Mouse (Mus musculus) urinary bladder, adult 18-20 months (tissue): ENCODE results near the gene Lum.

ENCODE experiments used
- DNase-seq, 2 experiments: peaks; one replicate each; pipeline ENCODE4 v3.0.0; 2022; ENCODE audit warnings: low spot score in 2 of 2, mixed read lengths in 2 of 2

Gene Lum

DNA sequence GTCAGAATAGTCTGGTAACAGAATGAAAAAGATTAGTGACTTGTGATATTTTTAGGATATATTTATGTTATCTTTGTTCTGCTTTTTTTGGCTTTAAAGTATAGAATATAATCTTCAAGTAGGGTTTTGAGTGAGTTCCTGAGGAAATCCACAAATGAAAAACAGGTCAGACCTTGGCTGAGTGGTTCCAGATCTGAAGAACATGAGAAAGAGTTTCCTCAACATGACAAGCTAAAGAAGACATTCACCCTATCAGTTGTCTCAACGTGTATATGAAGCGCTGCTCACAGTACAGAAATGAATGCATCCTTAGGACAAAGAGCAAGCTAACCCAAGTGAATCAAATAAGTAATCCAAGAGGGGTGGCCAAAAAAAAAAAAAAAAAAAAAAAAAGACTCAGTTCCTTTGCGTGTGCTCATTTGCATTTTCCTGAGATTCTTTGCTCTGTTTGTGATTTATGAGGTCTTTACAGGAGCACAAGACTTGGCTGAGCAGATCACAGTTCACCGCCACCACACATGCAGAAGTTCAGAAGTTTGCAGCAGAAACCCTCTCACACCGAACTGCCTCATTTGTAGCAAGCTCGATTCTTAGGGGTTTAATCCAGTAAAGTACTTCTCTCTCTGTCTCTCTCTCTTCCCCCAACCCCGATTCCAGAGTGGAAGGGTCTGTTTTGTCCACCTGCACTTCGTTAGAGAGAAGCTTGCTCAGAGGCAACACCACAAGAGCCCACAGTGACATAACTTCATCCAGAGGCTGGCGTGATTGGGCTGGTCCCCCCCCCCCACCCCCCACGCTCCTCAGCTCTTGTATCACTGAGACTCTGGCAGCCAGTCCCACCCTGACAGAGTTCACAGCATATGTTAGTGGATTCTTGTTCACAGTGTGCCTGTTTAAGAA is at the start of gene Lum:
Gene Lum, plus strand, starts transcription at position 172 of the 900 bp plus-strand sequence.
- no peak for DNase-seq

DNA sequence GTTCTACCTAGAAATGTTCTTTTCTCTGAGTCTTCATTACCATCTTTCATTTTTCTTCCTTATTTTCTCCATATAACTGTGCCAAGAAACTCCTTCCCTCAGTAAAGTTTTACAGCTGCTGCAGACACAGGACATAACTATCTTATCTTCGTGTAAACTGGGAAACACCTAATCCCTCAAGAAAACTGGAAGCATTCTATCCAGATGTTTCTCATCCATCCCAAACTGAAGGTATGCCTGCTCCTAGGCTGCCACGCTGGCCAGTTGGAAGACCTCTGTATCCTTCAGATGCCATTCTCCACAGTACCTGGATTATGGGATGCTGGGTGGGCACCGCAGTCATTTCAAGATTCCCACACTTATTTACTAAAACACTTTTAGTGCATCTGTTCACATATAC is 41.6 kb upstream of the Lum start:
- no peak for DNase-seq

DNA sequence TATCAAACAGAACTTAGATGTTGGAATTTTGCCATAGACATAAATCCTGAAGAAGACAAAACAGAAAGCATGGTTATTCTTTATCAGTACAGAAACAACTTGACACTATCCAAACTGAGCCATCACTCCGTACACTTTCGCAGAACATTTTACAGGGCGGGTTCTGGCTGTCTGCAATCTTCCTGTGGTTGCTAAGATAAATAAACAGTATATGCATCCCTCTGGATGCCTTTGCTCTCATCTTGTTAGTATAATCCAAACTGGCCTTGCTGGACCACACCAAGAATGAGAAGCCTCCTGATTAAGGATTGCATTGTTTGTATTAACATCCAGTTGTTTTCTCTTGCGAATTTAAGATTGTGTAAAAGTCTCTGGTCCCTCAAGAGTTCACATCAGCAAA is 29.2 kb upstream of the Lum start:
- no peak for DNase-seq

DNA sequence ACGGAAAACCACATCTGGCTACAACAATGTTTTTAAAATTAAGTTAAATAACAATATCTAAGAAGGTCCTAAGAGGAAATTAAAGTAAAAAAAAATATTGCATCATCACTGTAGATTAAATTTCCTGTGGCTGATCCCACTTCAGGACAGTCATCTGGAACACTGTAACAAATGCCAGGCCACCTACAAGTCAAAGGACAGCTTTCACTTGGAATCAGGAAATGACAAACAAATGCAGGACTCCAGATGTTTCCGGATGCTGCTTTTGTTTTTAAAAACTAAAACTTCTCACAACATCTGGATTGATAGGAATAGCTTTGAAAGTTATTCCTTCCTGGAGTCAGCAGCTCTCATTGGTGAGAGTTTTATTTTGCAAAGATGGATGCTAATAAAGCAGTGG is 28.0 kb upstream of the Lum start:
- no peak for DNase-seq

DNA sequence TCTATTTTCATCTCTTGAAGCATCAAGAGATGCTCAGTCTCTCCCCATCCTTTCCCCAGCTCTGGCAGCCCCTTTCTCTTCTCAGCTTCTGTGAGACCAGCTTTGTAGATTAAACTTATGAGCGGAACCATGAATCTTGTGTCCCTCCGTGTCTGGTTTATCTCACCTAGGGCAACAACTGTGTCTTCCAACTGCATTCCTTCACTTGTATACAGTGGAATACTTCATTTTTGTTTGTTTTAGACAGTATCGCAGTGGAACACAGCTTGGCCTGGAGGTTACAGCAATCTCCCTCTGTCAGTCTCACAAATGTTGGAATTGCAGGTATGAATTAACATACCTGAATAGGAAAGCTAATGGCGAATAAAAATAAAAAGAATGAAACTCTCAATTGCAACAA is 26.7 kb upstream of the Lum start:
- DNase-seq = no peak

DNA sequence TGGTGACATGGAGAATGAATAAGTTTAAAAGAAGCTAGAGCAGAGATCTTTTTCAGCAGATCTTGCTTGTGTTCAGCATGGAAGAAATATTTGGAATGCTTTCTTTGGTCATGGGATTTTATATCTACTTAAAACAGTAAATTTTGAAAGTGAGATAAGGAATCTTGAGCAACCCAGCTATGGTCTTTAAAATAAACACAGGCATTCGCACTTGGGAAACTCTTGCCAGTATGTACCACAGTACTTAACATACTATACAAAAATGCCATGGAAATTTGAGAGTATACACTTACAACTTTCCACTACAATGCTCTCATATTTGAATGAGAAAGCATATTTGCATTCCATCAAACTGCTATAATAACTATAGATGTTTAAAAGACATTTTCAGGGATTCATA is 17.2 kb upstream of the Lum start:
- DNase-seq = no peak

DNA sequence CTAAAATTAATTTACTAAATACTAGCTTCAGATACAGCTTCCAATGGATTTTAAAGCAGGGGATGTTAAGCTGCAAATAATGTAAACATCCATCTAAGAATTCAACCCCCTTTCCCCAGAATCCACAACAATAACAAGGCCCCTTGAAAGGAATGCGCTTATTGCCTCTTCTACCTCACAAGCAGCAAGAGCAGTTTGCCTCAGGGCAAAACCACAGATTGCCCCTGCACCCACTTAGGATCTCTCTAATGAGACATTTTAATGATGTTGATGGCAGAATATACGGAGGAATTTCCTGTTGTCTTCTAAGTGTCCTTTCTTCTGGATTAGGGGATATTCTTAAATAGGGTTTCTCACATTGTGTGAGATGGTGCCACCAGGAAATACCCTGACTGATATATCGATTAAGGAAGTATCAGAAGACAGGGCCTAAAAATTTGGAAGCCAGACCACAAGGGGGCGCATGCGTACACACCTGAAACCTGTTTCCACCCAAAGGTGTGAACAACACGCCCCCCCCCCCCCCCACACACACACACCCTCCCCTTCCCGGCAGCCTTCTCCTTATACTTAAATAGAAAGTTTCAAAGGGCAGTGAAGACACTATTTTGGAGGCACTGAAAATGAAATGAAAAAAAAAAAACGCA is 2.7 kb downstream of the Lum start:
- peak in 1 of 2 experiments; percentile 7 for DNase-seq

DNA sequence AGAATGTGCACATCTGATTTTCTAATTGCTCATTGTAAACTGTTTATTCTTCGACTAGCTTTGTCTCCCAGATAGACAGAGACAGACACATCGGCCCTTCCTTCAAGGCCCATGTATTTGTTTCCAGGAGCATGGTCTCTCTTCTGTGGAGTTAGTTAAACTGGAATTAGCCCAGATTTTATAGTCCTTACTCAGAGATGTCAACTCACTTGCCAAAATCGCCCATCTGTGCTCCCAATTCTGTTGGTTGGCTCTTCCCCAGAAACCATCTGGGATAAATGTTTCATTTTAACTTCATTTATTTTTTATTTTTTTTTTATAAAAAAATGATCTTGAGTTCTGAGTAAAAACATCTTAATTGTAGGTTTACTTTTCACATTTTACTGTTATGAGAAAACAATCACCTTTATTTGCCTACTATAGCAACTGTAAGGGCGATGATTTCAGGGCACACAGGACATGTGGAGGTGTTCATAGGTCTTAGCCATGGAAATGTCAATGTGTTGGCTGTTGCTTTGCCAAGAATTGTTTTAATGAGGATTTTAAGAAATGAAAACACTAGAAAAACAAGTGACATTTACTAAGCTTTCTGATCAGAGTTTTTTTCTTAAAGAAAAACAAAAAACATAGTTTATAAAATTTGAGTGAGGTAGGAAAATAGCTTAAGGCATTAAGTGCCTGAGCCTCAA is 17.8 kb downstream of the Lum start:
- no peak for DNase-seq

DNA sequence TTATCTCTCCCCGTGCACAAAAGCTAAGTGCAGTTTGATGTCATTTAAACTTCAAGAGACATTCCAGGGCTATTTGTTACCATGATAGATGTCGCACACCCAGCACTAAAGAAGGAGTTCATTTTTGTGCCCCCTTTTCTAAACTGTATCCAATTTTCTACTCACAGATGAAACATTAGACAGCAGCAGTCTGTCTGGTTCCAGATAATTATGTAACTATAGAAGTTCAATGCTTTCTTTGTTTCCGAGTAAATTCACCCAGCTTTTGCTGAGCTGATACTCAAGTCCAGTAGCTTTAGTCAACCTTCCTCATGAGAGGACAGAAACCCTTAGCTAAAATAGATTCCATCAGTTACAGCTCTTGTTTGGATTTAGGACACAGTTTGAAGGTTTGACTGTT is 19.2 kb downstream of the Lum start:
- DNase-seq = no peak

DNA sequence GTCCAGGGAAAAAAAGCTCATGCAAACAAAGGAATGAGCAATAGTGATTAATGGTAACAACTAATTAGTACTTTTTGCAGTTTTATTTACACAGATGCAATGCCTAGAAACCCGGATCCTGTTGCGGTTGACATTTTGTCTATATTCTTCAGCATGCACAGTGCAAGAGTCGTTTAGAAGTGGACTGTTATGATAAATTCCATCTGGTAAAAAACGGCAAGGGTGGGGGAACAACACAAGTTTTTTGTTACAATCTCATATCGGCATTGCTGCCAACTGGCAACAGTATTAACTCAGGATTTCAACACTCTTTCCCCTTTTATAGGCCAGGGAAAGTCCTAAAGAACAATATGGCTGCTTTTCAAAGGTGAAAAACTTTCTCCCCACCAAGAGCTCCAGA is 22.2 kb downstream of the Lum start:
- peak in 1 of 2 experiments; percentile 34 for DNase-seq

DNA sequence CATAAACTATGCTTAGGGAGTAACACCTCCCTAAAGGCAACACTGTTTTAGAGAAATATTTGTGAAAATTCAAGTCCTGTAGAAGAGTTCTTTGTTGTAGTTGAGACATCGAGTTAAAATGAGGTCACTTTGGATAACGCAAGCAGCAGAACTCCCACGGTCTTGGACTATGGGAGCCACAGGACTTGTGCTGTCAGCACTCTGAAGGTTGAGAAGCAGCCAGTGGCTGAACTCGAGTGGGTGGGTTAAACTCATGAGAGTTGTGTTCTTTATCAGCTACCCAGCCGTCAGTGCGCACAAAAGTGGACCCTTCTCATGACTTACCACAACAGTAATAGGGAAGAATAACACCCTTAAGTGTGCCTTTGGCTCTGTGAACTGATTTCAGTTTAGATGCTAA is 24.6 kb downstream of the Lum start:
- no peak for DNase-seq

DNA sequence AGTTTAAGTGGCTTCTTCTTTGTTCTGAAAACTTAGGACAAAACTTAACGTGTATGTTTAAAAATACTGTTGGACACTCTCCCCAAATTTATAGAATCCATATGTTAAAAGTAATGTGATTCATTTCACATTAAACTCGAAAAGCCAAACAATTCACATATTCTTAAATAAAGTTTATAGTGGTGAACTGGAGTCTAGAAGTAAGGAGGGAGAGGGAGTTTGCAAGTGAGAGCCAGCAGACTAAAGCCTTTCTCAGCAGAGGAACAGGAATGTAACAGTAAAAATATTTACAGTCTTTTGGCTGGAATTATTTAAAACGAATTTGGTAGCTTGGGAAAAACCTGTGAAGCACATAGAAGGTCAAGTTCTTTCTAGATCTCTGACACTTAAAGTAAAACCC is 26.1 kb downstream of the Lum start:
- no peak for DNase-seq

DNA sequence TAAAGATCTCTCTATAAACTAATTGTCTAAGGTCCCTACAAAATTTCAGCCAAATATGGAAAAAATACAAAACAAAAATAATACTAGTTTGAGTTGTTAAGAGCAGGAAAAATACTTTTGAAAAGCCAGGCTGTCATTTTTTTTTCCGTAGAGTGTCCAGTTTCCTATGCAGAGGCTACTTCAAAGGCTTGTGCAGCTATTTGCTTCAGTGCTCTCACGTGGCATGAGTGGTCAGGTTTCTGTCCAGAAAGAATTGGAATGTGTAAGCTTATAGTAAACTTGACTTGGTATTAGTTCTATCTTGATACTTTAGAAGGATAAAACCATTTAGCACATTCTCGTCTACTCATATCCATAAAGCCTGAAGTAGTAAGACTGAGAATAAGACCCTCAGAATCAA is 26.8 kb downstream of the Lum start:
- DNase-seq = no peak

DNA sequence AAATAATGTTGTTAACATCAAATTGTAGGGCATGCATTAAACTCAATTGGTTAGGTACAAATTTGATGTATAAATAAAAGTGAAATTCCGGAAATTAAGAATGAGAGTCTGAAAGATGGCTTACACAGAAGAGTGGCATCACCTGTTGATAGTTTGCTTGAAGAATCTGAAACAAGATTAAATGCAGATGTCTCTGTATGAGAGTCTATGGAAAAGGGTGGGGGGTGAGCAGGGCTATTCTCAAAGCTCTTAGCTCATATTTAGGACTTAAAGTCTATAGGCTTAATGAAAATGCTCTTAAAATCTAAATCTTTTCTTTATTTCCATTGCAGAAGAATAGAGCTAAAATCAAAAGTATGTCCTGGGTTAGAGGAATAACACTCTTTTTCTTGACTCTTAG is 30.8 kb downstream of the Lum start:
- no peak for DNase-seq

DNA sequence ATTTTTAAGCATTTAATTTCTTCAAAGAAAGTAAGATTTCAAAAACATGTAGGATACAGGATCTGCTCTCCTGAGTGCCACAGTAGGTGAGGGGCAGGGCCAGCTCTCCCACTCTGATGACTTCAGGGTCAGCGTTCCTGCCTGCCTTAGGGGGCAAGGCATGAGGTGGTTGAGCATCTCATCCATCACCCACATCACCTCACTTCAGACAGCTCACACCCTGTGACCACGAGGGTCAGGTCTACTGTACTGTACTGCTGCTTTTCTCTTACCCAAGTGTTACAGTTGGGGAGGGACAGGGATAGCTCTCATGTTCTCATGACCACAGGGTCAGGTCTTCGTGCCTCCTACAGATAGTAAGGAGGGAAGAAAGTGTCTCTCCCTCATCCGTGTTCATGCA is 36.8 kb downstream of the Lum start:
- no peak for DNase-seq

DNA sequence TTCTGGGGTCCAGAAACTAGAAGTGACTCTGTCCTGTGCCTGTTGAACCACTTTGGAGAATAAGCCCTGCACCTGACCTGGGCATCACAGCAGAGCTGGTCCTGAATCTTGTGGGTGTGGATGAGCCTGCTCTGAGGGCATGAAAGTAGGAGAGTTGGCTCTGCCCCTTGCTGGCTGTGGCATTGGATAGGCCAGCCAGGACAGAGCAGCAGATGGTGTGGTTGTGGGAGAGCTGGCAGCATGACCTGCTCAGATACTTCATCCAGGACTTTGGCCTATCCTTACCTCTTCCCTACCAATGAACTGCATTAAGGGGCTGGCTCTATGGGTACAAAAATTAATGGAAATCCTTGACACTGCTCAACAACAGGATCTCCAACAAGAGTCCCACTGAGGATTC is 38.3 kb downstream of the Lum start:
- no peak for DNase-seq

DNA sequence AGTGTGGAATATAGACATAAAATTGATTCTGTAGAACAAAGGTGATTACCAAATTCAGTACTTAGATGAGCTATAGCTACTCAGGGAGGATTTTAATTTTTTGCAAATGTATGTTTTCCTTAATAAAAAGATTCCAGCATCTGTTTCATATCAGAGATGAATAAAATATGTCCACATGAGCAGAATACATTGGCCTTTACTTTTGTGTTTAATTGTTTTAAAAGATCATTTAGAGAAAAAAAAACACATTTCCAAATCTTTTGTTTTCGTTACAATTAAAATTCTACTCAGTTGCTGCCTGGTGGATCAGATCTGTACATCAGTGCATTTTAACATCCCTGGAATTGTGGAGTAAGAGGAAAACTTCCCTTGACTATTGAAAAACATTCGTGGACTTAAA is 41.7 kb downstream of the Lum start, which contains the start of gene Kera:
Gene Kera, plus strand, starts transcription at position 301 of the 400 bp plus-strand sequence.
- no peak for DNase-seq
